Mouse (Mus musculus) myocyte (in vitro differentiated cells): Measurements from ENCODE around the gene Entpd1.

Experiments
- POLR2A ChIP-seq: IDR thresholded peaks from one replicate; pipeline ENCODE4 v1.6.1; 2011; ENCODE audit warnings: low read depth, mild to moderate bottlenecking, control low read depth, moderate library complexity; ENCODE audit not compliant: insufficient read length
- POLR2AphosphoS2 ChIP-seq: IDR thresholded peaks from one replicate; pipeline ENCODE4 v1.6.1; 2011; ENCODE audit warnings: low read depth, control low read depth; ENCODE audit not compliant: insufficient read length

- TF ChIP-seq POLR2A: no peak
- TF ChIP-seq POLR2AphosphoS2: no peak
Observed at GRCm38 (mm10) chr19:40661874-40662273, 49.7 kb downstream of the Entpd1 start.
